Mouse (Mus musculus) embryonic facial prominence, embryonic 12.5 days (tissue): ENCODE measurements at regions not wholly inside any gene's neighbourhood (a gene's known extent, or its start where the extent isn't known, plus 50 kb on each side); places are given as distances from the start of the nearest gene placed in this dataset.

Source experiments
- ATAC-seq: fragments of 200-750 bp; cut with Nextera tagmentation; 2 replicates; pipeline ENCODE4 v1.8.0; 2017; ENCODE audit not compliant: insufficient number of reproducible peaks, insufficient read depth, low FRiP score, low TSS enrichment
- H3K27ac ChIP-seq: fragments of 300-500 bp; sonication (generic); 2 replicates; pipeline ENCODE4 v1.5.1; 2016; ENCODE audit warnings: mild to moderate bottlenecking
- H3K27me3 ChIP-seq: fragments of 300-500 bp; sonication (generic); 2 replicates; pipeline ENCODE4 v1.6.1; 2016; ENCODE audit warnings: mild to moderate bottlenecking, moderate library complexity
- H3K36me3 ChIP-seq: fragments of 300-500 bp; sonication (generic); 2 replicates; pipeline ENCODE4 v1.6.1; 2016; ENCODE audit warnings: mild to moderate bottlenecking
- H3K4me1 ChIP-seq: fragments of 300-500 bp; sonication (generic); 2 replicates; pipeline ENCODE4 v1.6.1; 2016
- H3K4me2 ChIP-seq: fragments of 300-500 bp; sonication (generic); replicated peaks from 2 replicates; pipeline ENCODE4 v1.6.1; 2016; ENCODE audit warnings: mild to moderate bottlenecking, moderate library complexity
- H3K4me3 ChIP-seq: fragments of 300-500 bp; sonication (generic); 2 replicates; pipeline ENCODE4 v1.5.1; 2016; ENCODE audit warnings: mild to moderate bottlenecking
- H3K9ac ChIP-seq: fragments of 300-500 bp; sonication (generic); 2 replicates; pipeline ENCODE4 v1.6.1; 2016; ENCODE audit warnings: mild to moderate bottlenecking, moderate library complexity
- H3K9me3 ChIP-seq: fragments of 300-500 bp; sonication (generic); 2 replicates; pipeline ENCODE4 v1.6.1; 2016; ENCODE audit warnings: mild to moderate bottlenecking, moderate library complexity
- WGBS: fragments of 180-500 bp; shearing (Covaris S2); methylation state at CpG from one replicate; pipeline ENCODE4 v1.1.7; 2016; 5-methylcytosine and 5-hydroxymethylcytosine counted together

GRCm38 (mm10) chr15:67422277-67422953, 921.7 kb upstream of the Lrrc6 start:
- Histone ChIP-seq H3K4me2 (no peak overlapping the region), H3K9ac (no peak overlapping the region), H3K4me3 (no peak overlapping the region), H3K36me3 (no peaks in the 10 kb centered on the region), H3K27ac (no peak overlapping the region), H3K9me3 (no peaks in the 10 kb centered on the region), H3K27me3 (no peaks in the 10 kb centered on the region), H3K4me1 (peaks cover 6% of the 10 kb centered on the region; the same call in 1 of the 2 replicates)
- 44% methylated on average over 8 of the region's 8 CpGs for WGBS
- ATAC-seq = peak; percentile 53; the same call in 1 of the 2 replicates

GRCm38 (mm10) chr15:67420776-67421175, 920.1 kb upstream of the Lrrc6 start:
- no peaks in the 10 kb centered on the region for H3K9me3 ChIP-seq
- H3K4me2 ChIP-seq = no peak overlapping the region
- H3K4me3 ChIP-seq = no peak overlapping the region
- H3K4me1 ChIP-seq = peaks cover 6% of the 10 kb centered on the region; the same call in 1 of the 2 replicates
- 68% methylated on average over 6 of the region's 6 CpGs for WGBS
- no peaks in the 10 kb centered on the region for H3K36me3 ChIP-seq
- no peak for ATAC-seq
- H3K27ac ChIP-seq = no peak overlapping the region
- H3K9ac ChIP-seq = no peak overlapping the region
- H3K27me3 ChIP-seq = no peaks in the 10 kb centered on the region

GRCm38 (mm10) chr15:67419733-67420132, 919.0 kb upstream of the Lrrc6 start:
- Histone ChIP-seq H3K9me3 (no peaks in the 10 kb centered on the region), H3K4me3 (no peak overlapping the region), H3K9ac (no peak overlapping the region), H3K4me1 (peaks cover 6% of the 10 kb centered on the region; the same call in 1 of the 2 replicates), H3K27me3 (no peaks in the 10 kb centered on the region), H3K27ac (no peak overlapping the region), H3K36me3 (no peaks in the 10 kb centered on the region), H3K4me2 (no peak overlapping the region)
- ATAC-seq = no peak
- 94% methylated on average over 1 of the region's 1 CpGs for WGBS

GRCm38 (mm10) chr15:67417742-67418163, 917.0 kb upstream of the Lrrc6 start:
- peaks cover 6% of the 10 kb centered on the region; the same call in 1 of the 2 replicates for H3K4me1 ChIP-seq
- no peak for ATAC-seq

GRCm38 (mm10) chr15:67415840-67416239, 915.1 kb upstream of the Lrrc6 start:
- Histone ChIP-seq H3K27ac (no peak overlapping the region), H3K4me2 (no peak overlapping the region), H3K27me3 (no peaks in the 10 kb centered on the region), H3K4me1 (no peaks in the 10 kb centered on the region), H3K4me3 (no peak overlapping the region), H3K9me3 (no peaks in the 10 kb centered on the region), H3K36me3 (no peaks in the 10 kb centered on the region), H3K9ac (no peak overlapping the region)
- no peak for ATAC-seq
- 80% methylated on average over 2 of the region's 2 CpGs for WGBS

More at GRCm38 (mm10) chr15:67417742-67418163, 917.0 kb upstream of the Lrrc6 start:
- Histone ChIP-seq H3K9me3 (no peaks in the 10 kb centered on the region), H3K27ac (no peak overlapping the region), H3K4me3 (no peak overlapping the region), H3K27me3 (no peaks in the 10 kb centered on the region), H3K9ac (no peak overlapping the region), H3K36me3 (no peaks in the 10 kb centered on the region), H3K4me2 (no peak overlapping the region)
- 53% methylated on average over 2 of the region's 2 CpGs for WGBS

GRCm38 (mm10) chr15:67414371-67414930, 913.7 kb upstream of the Lrrc6 start:
- Histone ChIP-seq H3K4me2 (no peak overlapping the region), H3K36me3 (no peaks in the 10 kb centered on the region), H3K9ac (no peak overlapping the region), H3K27me3 (no peaks in the 10 kb centered on the region), H3K9me3 (no peaks in the 10 kb centered on the region), H3K4me3 (no peak overlapping the region), H3K27ac (no peak overlapping the region), H3K4me1 (no peaks in the 10 kb centered on the region)
- no peak for ATAC-seq
- 87% methylated on average over 3 of the region's 3 CpGs for WGBS

GRCm38 (mm10) chr15:67413581-67413980, 912.9 kb upstream of the Lrrc6 start:
- Histone ChIP-seq H3K9me3 (no peaks in the 10 kb centered on the region), H3K27ac (no peak overlapping the region), H3K4me3 (no peak overlapping the region), H3K4me2 (no peak overlapping the region), H3K9ac (no peak overlapping the region), H3K27me3 (no peaks in the 10 kb centered on the region), H3K36me3 (no peaks in the 10 kb centered on the region), H3K4me1 (no peaks in the 10 kb centered on the region)
- WGBS = 93% methylated on average over 3 of the region's 3 CpGs
- no peak for ATAC-seq

- H3K27me3 ChIP-seq = no peaks in the 10 kb centered on the region
- no peak overlapping the region for H3K4me2 ChIP-seq
- no peaks in the 10 kb centered on the region for H3K4me1 ChIP-seq
- no peak for ATAC-seq
- no peaks in the 10 kb centered on the region for H3K9me3 ChIP-seq
- no peak overlapping the region for H3K9ac ChIP-seq
- no peaks in the 10 kb centered on the region for H3K36me3 ChIP-seq
- H3K4me3 ChIP-seq = no peak overlapping the region
- H3K27ac ChIP-seq = no peak overlapping the region
- WGBS = 76% methylated on average over 1 of the region's 1 CpGs
These were observed 911.7 kb upstream of the Lrrc6 start for GRCm38 (mm10) chr15:67412394-67412793.

- Histone ChIP-seq H3K9me3 (no peaks in the 10 kb centered on the region), H3K36me3 (no peaks in the 10 kb centered on the region), H3K27me3 (no peaks in the 10 kb centered on the region), H3K27ac (no peak overlapping the region), H3K4me3 (no peak overlapping the region), H3K4me1 (no peaks in the 10 kb centered on the region), H3K9ac (no peak overlapping the region), H3K4me2 (no peak overlapping the region)
- no peak for ATAC-seq
- 90% methylated on average over 2 of the region's 2 CpGs for WGBS
These were observed 910.9 kb upstream of the Lrrc6 start for GRCm38 (mm10) chr15:67411657-67412056.

GRCm38 (mm10) chr15:67410012-67410411, 909.3 kb upstream of the Lrrc6 start:
- Histone ChIP-seq H3K4me2 (no peak overlapping the region), H3K9me3 (no peaks in the 10 kb centered on the region), H3K36me3 (no peaks in the 10 kb centered on the region), H3K27me3 (no peaks in the 10 kb centered on the region), H3K27ac (no peak overlapping the region), H3K4me1 (no peaks in the 10 kb centered on the region), H3K4me3 (no peak overlapping the region), H3K9ac (no peak overlapping the region)
- no peak for ATAC-seq
- 79% methylated on average over 1 of the region's 1 CpGs for WGBS

GRCm38 (mm10) chr15:67408871-67409559, 908.3 kb upstream of the Lrrc6 start:
- no peaks in the 10 kb centered on the region for H3K9me3 ChIP-seq
- no peak overlapping the region for H3K4me2 ChIP-seq
- H3K4me3 ChIP-seq = no peak overlapping the region
- no peak for ATAC-seq
- no peaks in the 10 kb centered on the region for H3K27me3 ChIP-seq
- H3K4me1 ChIP-seq = no peaks in the 10 kb centered on the region
- no peak overlapping the region for H3K9ac ChIP-seq
- no peaks in the 10 kb centered on the region for H3K36me3 ChIP-seq
- no peak overlapping the region for H3K27ac ChIP-seq
- WGBS = 75% methylated on average over 9 of the region's 9 CpGs

GRCm38 (mm10) chr15:67407244-67407643, 906.5 kb upstream of the Lrrc6 start:
- no peak overlapping the region for H3K9ac ChIP-seq
- H3K27me3 ChIP-seq = no peaks in the 10 kb centered on the region
- no peak overlapping the region for H3K27ac ChIP-seq
- no peaks in the 10 kb centered on the region for H3K4me1 ChIP-seq
- ATAC-seq = no peak
- H3K4me2 ChIP-seq = no peak overlapping the region
- no peaks in the 10 kb centered on the region for H3K36me3 ChIP-seq
- H3K4me3 ChIP-seq = no peak overlapping the region
- no peaks in the 10 kb centered on the region for H3K9me3 ChIP-seq
- WGBS = 85% methylated on average over 2 of the region's 2 CpGs
